Mouse (Mus musculus): ENCODE measurements around the gene Pde4d.

Pde4d gene

GRCm38 (mm10) chr13:109175852-109176621, 726.3 kb downstream of the Pde4d start:
- DNase-seq (ENCODE audit: low spot score) = no peak

GRCm38 (mm10) chr13:109181363-109181762, 731.6 kb downstream of the Pde4d start:
- DNase-seq (ENCODE audit: low spot score) = no peak

DNA sequence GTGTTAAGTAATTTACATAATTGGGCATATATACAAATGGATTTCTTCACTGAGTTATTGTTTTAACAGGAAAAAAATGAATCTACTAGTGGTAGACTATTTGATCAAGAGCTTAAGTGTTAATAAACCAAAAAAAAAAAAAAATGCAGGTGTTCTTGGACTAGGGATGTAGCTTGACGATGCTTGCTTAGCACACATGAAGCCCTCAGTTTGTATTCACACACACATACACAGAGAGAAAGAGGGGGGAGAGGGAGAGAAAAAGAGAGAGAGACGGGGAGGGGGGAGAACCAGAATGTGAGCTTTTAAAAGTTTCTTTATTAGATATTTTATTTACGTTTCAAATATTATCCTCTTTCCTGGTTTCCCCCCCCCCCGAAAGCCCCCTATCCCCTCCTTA, 740.9 kb downstream of the Pde4d start:
- DNase-seq (ENCODE audit: low spot score) = no peak

GRCm38 (mm10) chr13:109191176-109191575, 741.4 kb downstream of the Pde4d start:
- no peak for DNase-seq (ENCODE audit: low spot score)

- no peak for DNase-seq (ENCODE audit: low spot score)
These were observed 755.8 kb downstream of the Pde4d start for GRCm38 (mm10) chr13:109205541-109205940.

- DNase-seq (ENCODE audit: low spot score) = no peak
These were observed 758.9 kb downstream of the Pde4d start for GRCm38 (mm10) chr13:109208607-109209006.

DNA sequence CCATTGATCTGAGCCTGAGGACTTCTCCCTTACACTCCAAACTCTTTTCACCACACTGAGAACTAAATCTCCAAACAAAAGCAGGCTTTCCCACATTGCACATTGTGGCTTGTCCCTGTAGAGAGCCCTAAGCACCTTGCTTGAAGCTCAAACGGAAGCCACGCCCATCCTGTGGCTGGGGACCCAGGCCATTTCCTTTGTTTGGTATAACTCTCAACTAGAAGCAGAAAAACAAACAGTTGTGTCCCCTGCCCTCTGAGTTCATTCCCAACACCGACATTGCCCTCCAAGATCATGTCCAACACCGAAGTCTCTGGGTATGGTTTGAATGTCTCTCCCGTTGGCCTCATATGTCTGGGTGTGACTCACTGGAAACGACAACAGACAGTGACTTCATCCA, 759.7 kb downstream of the Pde4d start:
- no peak for DNase-seq (ENCODE audit: low spot score)

DNA sequence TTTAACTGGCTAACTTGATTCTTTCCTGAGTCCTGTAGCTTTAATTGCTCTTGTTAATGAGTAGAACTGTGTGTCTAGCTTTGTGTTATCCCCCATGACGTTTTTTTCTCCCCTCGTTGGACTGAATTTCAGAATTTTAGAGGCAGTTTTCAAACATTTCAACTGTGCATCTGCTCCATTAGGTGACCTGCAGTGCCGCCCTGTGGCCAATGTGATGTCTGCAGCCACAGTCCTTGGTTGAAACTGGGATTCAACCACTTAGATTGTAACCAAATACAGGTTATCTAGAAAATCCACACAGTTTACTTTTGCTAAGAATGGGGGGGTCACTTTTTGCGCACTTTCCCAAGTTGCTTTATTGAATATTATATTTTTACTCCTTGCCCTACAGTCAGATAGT, 760.7 kb downstream of the Pde4d start:
- peak; percentile 57 for DNase-seq (ENCODE audit: low spot score)

DNA sequence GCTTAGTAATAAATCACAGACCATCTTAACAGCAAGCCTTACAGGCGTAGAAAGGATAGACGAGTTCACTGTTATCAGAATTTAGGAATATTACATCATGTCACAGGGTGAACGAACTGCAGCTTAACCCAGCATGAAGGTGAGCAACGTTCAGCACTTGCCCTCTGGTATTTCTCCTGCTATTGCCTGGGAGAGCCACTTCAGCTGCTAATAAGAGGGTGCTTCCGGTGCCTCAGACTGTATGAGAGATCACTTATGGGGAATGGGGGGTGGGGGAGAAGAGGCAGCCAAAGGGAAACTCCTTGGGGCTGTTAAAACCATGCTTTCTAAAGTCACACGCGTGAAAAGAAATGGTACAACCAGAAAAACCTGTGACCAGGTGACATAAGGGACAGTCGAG, 761.7 kb downstream of the Pde4d start:
- DNase-seq (ENCODE audit: low spot score) = no peak

DNA sequence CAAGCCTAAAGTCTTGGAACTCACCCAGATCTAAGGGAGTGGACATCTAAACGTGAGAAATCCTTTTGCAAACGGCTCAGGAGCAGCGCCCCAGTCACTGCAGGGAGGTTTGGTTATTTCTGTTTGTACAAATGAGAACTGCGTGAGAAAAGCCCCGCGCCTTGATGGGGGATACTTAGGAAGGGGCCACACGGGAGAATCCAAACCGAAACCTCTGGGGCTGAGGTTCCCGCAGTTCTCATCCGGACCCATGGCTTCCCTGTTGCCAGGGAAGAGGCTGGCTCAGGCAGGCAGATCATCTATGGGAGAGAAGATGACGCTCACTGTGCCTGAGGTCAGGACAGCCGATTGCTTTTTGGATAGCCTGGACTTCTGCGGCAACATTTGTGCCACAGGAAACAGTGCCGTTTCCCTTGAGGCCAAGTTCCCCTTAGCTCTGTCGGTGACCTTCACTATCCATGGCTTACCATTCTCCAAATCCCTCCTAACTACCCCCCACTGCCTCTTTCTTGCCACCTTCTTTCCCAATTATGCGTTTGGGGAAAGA, 762.3 kb downstream of the Pde4d start:
- no peak for DNase-seq (ENCODE audit: low spot score)

GRCm38 (mm10) chr13:109212788-109213473, 763.2 kb downstream of the Pde4d start:
- DNase-seq (ENCODE audit: low spot score) = no peak

GRCm38 (mm10) chr13:109219019-109219725, 769.4 kb downstream of the Pde4d start:
- DNase-seq (ENCODE audit: low spot score) = no peak

DNA sequence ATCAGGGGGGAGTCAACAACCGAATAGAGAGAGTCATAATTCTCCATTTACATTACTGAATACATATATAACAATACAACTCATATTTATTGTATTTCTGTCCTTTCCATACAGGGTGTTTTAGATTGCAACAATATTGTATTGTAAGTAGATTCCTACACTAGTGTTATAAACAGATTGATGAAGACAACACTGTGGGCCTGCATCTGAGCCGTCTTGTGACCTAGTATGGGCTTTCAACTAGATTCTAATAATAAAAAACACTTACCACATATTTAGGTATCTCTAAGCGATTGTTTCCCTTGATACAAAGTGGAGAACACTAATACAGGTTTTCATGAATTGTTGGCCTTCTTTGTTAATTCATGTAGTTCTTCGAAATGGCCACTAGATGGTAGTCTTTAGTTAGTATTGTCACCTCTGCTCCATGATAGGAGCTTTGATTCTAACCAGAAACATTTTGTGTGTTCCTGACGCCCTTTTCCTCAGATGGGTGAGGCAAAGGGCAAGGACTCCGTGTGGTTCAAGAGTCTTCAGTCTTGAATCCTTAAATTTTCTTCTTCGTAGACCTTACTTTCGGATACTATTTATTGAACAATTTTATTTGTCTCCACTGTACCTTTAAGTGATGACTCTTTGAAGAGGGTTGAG, 779.3 kb downstream of the Pde4d start:
- no peak for DNase-seq (ENCODE audit: low spot score)

- DNase-seq (ENCODE audit: low spot score) = no peak
These were observed 780.0 kb downstream of the Pde4d start for GRCm38 (mm10) chr13:109229618-109230334.

- DNase-seq (ENCODE audit: low spot score) = no peak
These were observed 780.7 kb downstream of the Pde4d start for GRCm38 (mm10) chr13:109230335-109230987.

- DNase-seq (ENCODE audit: low spot score) = no peak
These were observed 782.2 kb downstream of the Pde4d start for GRCm38 (mm10) chr13:109231848-109232460.

DNA sequence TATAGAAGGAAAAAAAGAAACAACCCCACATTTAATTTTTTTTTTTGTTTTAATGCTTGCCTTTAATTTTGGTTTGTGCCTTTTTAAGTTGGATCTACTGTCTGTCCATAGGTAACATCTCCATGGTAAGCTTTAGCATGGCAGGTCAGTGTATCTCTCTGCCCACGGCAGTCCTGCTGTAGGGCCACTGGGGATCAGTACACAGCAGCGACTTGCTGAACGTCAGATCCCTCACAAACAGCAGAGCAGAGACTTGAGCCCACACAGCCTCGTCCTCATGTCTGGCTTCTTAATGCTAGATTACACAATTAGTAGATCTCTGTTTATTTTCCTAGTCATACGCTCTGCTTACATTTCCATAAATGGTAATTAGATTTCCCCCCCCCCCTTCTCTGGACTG, 782.8 kb downstream of the Pde4d start:
- DNase-seq (ENCODE audit: low spot score) = no peak

DNA sequence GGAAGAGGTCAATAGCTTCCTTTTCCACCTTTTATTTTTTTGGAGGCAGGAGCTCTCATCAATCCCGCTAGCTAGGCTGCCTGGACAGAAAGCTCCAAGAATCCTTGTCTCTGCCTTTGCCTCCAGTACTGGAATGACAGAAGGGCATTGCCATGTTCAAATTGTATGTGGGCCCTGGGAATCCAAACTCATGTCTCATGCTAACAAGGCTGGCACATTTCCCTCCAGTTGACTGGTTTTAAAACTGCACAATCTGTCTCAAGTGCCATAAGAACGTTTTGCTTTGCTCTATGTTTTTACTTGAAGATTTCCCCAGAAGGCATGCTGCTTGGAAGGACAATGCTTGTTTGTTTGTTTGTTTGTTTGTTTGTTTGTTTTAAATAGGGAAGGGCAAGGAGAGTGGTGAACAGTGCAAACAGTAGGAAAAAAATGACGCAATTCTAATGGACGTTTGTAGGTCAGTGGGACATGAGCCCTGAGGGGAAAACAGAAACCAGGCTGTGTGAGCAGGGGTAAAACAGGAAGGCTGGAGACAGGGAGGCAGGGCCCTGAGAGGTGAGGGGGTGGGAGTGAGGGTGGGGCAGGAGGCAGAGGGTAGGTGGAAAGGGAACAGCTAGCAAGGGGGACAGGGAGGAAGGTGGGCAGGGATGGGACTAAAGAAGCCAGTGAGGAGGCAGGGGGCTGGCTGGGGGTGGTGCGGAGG, 784.3 kb downstream of the Pde4d start:
- DNase-seq (ENCODE audit: low spot score) = no peak

- DNase-seq (ENCODE audit: low spot score) = no peak
These were observed 786.3 kb downstream of the Pde4d start for GRCm38 (mm10) chr13:109236047-109236446.

DNA sequence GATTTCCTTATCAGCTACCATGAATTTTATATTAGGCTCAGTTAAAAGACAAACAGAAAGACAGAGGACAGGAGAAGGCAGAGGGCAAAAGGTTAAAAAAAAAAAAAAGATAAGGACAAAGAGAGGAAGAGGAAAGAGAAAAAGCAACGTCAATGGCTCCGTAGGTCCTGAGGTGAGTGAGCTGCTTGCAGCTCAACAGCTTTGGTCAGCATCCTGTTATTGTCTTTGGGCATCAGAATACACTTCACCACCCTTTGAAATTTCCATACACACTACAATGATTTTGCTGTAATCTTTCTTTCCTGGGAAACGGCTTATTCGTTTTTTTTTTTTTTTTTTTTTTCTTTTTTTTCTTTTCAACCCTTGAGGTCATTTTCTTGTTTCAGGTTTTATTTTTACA, 788.9 kb downstream of the Pde4d start:
- DNase-seq (ENCODE audit: low spot score) = no peak
